Mouse (Mus musculus): ENCODE results near the gene Xdh. TPM values are rescaled to one million over a fixed set of nuclear protein-coding genes. Genes with fewer than 3 reads are reported as not detected.

The Xdh gene
- total RNA-seq (2022), result 10 to 100 TPM; 39.6 to 64.1 (median 43.9) TPM

DNA sequence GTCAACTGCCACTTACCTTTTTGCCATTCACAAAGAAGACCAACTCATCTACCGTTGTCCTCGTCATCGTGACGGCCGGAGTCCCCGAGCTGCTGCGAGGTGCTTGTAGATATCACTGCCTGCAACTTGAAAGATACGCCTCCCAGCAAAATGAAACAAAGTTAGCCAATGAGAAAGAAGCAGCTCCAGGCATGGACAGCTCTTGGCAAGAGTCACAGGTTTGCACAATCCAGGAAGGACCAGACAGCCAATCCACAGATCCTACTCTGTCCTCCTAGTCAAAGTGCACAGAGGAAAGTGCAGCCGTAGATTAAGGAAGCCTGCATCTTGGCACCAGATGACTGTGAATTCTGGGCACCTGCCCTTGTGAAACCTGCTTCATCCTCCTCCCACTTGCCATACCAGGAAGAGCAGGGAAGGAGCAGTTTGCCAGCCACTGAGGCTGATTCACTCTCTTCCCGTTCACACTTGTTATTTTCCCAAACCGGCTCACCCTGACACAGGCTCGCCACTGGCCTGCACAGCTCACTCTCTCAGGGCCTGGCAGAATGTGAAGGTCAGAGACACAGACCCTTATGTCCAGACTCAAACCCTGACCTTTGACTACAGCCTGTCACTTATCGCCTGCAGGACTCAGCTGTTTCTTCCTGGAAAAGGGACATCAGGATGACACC, at the start of gene Xdh:
TSS of gene Xdh (minus strand) at position 135 of the 674 bp plus-strand sequence.
- DNase-seq (ENCODE audit: low spot score in 2 of 2), result peak; percentile 43 to 50

DNA sequence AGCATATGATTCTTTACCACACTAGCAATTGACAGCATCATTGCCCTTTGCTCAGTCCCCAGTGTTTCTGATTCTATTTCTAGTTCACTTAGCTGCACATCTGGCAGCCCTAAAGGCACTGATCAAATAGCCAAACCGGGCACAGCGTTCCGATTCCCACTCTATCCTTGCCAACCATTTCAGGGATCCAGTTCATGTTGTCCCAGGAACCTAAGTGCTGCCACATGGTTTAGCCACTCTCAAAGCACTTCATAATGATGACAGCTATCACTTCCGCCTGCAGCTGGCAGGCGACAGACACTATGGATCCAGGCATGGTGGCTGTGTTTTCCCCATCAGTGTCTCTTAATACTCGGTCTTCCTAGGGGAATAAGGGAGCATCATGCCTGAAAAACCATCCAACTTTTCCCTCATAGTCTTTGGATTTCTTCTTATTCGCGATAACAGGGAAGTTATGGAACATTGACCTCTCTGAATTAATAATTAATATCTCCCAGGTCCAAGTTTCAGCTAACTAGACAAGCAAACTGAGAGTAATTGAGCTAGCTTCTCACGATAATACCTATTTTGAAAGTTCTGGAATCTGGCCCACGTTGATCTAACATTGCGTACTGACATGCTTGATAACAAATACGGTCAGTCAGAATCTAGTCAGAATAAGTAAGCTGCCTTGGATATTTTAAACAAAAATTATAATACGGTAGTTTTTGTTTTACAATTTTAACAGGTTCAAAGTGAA, 46.1 kb upstream of the Xdh start:
- no peak for DNase-seq (ENCODE audit: low spot score in 2 of 2)

DNA sequence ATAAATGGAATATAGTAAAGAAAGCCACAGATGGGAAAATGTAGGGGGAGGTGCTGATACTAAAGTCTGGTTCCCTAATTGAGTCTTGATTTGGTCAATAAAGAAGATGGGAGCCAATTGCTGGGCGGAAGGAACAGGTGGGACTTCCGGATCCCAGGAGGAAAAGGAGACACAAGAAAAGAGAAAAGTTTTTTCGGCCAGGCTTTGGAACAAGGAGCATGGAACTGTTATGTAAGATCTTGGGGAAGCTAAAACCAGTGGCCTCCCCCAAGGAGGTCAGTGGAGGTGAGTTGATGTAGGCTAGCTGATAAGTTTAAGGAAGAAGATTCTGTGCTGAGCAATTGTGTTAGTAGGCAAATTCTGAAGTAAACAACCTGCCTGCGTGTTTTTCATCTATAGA, 41.3 kb upstream of the Xdh start:
- no peak for DNase-seq (ENCODE audit: low spot score in 2 of 2)

DNA sequence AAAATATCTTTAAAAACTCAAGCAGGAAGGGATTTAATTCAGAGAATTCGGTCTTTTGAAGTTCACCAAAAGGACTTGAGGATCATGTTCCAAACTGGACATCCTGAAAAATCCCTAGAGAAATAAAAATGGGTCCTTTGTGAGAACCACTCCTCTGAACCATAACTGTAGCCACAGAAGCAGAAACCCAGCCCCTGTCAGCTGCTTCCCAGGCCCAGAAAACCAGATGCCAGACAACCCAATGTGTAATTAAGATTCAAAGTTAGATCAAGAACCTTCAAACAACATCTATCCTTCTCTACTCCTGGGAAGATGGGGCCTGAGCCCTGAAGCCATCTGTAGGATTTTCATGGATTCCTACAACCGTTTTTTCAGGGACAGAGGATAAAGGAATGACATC, 36.6 kb upstream of the Xdh start:
- DNase-seq (ENCODE audit: low spot score in 2 of 2), result no peak

DNA sequence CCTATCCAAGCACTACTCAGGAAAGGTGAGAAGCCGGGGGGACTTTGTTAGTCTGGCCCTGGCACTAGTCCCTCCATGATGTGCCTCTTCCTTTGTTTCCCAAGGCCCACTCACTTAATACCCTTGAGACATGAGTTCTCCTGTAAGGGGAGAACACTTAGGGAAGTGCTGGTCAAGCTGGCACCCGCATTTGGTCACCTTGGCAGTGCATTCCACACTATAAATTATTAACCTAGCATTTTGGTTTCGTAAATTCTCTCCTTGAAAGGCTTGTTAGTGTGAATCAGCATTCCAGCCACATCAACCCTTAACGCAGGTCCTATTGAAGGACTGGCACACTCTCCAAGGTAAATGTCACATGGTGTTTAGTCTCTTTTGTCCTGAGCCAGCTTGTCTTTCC, 35.9 kb upstream of the Xdh start:
- DNase-seq (ENCODE audit: low spot score in 2 of 2), result no peak

DNA sequence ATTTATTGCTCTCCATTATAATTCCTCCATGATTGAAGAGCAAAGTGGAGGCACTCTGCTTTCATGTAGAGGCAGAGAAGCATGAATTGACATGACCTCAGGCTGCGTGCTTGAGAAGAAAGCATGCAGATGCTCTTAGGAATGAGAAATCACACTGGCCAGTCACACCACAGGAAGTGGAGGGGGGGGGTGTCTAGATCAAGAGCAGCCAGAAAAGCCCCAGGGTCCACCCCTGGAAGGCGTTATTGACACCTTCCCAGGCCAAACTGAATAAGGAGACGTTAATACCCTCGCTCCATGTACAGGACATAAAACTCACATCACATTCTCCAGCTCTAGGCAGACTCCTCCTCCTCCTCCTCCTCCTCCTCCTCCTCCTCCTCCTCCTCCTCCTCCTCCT, 34.5 kb upstream of the Xdh start:
- DNase-seq (ENCODE audit: low spot score in 2 of 2), result no peak

DNA sequence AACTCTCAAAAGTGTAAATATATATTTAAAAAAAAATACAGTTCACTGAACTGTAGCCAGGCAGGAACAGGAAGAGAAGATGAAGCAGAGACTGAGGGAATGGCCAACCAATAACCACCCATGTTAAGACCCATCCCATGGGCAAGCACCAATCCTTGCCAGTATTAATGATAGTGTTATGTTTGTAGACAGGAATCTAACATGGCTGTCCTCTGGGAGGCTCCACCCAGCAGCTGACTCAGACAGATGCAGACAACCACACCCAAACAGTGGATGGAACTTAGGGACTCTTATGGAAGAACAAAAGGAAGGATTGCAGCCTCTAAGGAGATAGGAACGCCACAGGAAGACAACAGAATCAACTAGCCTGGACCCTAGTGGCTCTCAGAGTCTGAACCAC, 32.9 kb upstream of the Xdh start:
- no peak for DNase-seq (ENCODE audit: low spot score in 2 of 2)

DNA sequence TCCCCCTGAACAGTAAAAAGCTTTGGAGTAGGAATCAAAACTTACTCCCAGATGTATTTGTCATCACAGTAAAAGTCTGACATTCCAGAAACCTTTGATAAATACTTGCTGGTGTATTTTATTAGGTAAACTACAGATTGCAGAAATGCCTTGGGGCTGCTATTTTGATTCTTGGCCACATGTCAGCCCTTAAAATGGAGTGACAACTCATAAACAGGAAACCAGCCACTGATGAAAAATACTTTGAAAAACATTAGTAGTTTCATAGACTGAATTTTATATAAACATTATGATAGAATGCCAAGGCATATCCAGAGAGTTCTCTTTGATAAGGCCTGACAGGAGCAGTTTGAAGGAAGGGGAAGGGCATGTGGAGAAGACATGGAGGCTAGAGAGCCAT, 26.1 kb upstream of the Xdh start:
- no peak for DNase-seq (ENCODE audit: low spot score in 2 of 2)

DNA sequence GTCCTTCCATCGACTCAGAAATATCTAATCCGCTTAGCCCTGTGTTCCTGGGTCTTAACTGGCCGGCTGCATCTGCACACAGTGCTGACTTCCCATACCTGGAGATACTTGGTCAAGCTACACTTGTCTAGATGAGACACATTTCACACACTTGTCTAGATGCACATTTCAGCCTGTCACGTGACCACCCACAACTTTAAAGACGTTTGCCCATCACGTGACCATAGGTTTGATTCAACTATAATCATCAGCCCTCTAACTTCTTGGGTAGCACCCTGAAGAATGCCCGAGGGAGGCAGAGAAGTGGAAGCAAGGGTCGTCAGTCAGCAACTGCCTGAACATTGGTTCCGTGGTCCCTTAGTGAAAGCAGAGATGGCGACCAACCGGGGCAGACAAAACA, 22.7 kb upstream of the Xdh start:
- DNase-seq (ENCODE audit: low spot score in 2 of 2), result no peak

DNA sequence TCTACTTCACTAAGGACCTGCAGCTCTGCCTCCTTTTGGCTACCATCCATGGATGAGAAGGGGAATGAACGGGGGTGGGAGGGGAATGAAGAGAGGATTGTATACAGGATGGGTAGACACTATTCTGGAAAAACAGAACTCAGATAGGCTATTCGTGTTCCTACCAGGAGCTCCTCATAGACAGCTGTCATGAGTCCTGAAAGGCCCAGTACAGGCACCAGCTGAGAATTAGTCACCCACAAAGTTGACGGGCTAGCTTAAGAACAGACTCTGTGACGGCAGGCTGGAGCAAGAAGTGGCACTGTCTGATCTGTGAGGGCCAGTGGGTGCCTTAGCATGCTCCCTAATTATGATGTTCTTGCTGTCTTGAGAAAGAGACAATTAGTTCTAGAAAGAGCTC, 21.3 kb upstream of the Xdh start:
- no peak for DNase-seq (ENCODE audit: low spot score in 2 of 2)

DNA sequence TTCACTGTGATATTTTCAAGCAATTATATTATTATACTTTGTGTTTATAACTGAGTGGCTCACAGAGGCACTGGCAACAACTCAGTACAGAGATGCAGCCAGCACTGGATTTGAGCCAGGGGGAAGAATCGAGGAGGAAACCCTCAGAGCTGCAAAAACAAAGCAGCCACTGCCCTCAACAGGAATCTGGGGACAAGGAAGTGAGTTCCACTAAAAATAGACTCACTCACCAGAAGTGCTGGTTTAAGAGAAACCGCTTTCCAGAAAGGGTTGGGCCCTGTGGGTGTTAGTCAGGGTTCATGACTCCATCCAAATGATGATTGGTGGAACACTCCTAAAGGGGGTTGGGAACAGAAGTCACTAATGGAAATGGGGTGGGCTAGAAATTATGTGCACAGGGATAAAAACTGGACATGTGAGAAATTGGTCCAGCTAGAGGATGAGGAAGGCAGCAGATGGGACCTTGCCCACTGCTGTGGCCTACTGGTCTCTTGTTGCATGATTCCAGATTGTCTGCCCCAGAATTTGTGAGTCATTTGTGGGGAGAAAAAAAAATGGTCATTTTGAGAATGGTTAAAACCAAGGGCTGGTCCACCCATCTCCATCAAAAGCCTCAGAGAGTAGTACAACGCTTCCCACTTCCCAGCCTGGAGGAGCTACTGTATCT, 20.5 kb upstream of the Xdh start:
- peak; percentile 51 to 67 for DNase-seq (ENCODE audit: low spot score in 2 of 2)

DNA sequence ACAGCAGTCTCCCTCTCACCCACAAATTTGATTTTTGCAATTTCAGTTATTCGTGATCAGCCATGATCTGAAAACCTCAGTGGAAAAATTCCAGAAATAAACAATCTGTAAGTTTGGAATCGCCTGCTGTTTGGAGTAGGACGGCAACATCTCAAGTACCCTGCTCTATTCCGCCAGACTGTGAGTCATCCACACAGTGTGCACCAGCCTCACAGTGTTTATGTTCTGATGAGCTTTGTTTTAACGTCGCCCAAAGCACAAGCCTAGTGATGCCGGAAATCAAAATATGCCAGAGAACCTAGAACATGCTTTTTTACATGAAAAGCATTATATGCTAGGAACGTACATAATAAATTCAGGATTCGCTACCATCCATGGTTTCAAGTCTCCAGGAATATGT, 14.9 kb upstream of the Xdh start:
- no peak for DNase-seq (ENCODE audit: low spot score in 2 of 2)

DNA sequence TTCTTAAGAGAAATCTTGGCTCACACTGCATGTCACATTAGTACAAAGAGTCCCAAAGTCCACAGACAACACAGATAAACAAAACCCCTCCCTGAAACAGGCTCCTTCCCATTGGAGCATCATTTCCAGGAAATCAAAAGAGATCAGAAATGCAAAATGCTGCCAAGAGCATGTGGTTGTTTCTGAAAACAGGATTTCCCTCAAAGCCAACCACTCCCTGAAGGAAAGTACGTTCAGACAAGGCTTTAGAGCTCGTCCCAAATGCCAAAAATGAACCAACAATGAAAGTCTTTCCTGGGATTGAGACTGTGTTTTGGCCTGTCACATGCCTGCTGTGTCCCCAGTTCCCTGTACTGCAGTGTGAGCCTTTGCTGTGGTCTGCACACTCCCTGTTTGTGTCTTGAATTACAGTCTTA, 12.6 kb upstream of the Xdh start:
- no peak for DNase-seq (ENCODE audit: low spot score in 2 of 2)

DNA sequence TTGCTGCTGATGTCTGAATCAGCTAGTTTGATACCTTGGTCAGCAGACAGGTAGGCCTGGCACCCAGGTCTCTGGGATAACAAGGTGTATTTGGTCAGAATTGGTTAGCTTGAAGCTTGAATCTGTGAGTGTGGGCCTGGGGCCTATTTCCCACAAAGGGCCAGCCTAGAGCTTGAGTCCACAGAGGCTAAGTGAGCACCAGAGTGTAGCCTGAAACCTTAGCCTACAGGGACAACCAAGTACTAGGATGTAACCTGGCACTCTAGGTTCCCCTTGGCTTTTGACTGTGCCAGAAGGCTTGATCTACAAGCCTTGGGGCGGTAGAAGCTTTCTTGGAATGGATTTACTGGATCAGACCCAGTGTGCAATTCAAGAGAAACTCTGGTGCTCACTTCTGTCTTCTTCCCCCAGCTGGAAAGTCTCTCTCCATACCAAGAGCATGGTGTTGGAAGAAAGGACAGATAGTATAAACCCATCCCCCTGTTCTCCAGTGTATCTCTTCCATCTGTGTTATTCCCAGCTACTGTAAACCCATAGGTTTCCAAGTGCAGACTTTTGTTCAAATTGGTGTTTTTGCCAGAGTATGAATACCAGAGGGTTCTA, 11.9 kb upstream of the Xdh start:
- no peak for DNase-seq (ENCODE audit: low spot score in 2 of 2)

DNA sequence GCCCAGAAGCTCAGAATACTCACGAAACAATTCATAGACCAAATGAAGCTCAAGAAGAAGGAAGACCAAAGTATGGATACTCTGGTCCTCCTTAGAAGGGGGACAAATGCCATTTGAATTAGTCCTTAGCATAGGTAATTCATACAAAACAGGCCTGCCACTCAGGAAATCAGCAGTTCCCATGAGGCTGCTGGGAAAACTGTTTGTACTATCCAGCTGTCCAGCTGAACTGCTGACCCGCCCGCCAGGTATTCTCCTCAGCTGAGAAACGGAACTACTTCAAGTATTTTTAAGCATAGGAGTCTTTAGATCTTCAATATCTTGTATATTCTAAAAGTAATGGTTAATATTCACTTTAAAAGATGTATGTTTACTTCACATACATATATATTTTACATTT, 10.7 kb upstream of the Xdh start:
- DNase-seq (ENCODE audit: low spot score in 2 of 2), result no peak

DNA sequence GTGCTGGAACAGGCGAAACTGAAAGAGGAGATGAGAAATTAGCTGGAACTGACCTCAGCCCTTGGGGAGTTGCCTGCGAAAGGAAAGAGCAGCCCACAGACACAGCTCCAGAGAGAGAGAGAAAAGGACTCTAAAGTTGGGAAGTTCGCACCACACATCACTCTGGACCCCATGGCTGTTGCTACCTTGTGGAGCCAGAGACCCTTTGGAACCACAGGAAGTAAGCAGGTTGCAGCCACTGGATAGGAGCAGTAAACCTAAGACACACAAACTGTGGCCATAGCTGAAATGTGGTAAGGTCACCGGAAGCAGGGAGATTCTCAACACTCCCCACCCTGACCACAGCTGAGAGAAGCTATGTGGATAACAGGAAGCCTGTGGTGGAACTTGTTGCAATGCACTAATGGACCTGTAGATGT, 2.1 kb upstream of the Xdh start:
- no peak for DNase-seq (ENCODE audit: low spot score in 2 of 2)

DNA sequence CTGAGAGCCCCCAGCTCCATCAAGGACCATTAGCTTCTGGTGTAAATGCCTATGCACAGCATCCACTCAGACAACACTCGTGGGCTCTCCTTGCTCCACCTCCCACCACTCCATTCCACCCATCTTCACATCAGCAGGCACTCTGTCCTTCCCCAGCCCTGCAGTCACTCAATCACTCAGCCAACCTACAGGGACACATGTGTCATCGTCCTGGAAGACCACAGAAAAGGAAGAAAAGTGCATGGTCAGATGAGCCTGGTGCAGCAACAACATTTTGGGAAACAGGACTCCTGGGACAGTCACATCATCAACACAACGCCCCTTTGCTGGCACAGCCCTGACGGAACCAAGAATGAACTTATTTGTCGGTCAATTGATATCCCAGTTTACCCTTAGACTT, 974 bp upstream of the Xdh start:
- DNase-seq (ENCODE audit: low spot score in 2 of 2), result no peak

DNA sequence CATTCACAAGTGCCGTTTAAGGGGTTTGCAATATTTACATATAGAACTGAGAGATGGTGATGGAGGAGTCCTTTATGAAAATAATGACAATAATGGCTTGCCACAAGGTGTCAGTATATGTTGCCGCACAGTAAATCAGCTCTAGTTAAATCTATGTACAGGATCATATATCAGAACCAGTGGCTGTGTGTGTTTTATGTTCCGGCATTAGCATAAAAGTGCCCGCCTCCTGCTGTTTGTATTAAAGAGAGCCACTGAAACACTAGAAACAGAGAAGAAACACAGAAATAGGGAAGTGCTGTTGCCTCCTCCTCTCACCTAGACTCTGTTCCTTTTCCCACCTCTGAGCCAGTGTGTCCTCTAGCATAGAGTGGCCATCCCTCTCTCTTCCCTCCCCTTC, 498 bp downstream of the Xdh start:
- no peak for DNase-seq (ENCODE audit: low spot score in 2 of 2)

DNA sequence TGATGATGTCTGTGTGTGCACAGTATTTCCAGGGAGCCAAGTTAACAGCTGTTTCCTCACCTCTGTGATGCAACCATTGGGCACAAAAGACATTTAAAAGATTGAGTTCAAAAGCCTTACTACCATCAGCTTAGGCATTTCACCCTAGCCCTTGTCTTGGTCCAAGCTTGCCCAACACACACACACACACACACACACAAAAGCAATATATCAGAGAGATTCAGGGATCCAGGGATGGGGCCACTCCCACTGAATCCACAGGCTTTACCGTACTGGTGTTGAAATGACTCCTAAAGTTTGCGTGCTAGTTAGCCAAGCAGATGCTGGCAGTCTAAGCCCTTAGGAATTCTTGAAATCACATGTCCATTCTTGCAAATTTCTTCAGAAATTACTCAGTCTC, 1.2 kb downstream of the Xdh start:
- DNase-seq (ENCODE audit: low spot score in 2 of 2), result no peak

DNA sequence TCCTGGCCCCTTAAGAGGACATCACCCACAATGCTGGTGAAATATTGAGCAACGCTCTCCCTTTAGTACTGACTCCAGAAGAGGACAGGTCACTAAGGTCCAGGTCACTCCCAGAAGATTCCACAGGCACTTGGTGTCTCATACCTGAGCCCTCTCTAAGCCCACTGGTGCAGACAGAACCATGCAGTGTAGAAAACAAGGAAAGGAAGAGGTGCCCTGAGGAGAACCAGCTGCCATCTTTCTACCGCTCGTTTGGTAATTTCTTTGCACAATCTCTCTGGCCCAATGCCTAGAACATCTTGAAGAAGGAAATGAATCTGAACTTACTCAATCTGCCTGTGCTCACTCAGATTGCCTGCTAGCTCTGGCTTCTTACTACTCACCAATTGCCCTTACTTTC, 2.0 kb downstream of the Xdh start:
- no peak for DNase-seq (ENCODE audit: low spot score in 2 of 2)

DNA sequence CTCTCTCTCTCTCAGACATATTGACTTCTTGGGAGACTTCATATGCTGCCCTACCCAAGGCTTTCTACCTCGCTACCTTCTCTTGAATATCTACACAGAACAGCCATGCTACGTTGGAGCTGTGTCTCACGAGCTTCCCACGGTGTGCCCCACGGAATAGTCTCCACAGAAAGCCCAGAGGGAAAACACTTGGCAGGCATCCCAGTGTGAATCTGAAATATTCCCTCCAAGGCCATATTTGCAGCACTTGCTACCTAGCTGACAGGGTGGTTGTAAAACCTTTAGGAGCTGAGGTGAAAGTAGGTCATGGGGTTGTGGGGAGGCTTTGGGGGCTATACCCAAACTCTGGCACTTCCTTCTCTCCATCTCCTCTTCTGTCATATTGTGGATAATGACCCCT, 3.1 kb downstream of the Xdh start:
- DNase-seq (ENCODE audit: low spot score in 2 of 2), result no peak

DNA sequence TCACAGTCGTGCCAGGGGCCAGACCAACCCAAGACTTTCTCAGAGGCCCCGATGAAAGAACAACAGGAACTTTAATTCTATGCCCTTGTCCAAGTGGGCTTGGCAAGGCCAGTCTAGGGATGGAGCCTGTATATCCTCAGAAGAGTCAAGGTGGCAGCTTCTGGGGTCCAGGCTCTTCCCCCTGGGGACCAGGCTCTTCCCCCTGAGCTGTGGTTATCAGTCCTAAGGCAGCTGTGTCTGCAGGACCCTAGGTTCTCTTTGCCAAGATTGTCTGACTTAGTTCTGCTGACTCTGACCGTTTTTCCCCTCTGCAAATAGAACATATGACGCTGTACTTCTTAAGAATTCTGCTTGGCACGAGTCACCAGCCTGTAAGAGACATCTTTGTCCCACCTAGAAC, 5.3 kb downstream of the Xdh start:
- no peak for DNase-seq (ENCODE audit: low spot score in 2 of 2)
